Mouse (Mus musculus) testis, adult 2 months (tissue): ENCODE measurements around the gene Loxl3.

Source experiments
- CTCF ChIP-seq: fragments of 200-500 bp; IDR thresholded peaks from 2 replicates; pipeline ENCODE4 v1.5.1; 2012; ENCODE audit warnings: low read depth, mild to moderate bottlenecking, inconsistent platforms, low read length, moderate library complexity; ENCODE audit not compliant: control insufficient read depth, insufficient read depth, insufficient replicate concordance
- POLR2A ChIP-seq: fragments of 200-500 bp; IDR thresholded peaks from 2 replicates; pipeline ENCODE4 v1.6.1; 2012; ENCODE audit warnings: low read depth, mild to moderate bottlenecking, inconsistent platforms, low read length, moderate library complexity; ENCODE audit not compliant: control insufficient read depth

DNA sequence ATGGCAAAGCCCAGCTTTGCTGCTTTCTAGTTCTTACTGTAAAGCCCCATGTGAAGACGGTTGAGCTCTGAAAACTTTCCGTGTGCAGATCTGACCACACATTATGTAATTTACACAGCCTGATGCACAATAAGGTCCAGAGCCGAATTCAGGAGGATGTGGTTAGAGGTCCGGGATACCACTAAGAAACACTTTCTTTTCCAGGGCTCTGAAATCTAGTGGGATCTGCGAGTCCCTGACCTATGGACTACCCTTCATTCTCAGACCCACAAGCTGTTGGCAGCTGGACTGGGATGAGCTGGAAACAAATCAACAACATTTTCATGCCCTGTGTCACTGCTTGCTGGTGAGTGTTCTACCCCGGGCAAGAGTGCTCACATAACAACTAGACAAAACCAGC is 27.9 kb upstream of the Loxl3 start:
- no peak for TF ChIP-seq POLR2A
- no peak for TF ChIP-seq CTCF
